Comparison of ENCODE assay signal across 11 mouse cellular contexts in genomic region chr13:110116316-110116715, GRCm38 (mm10).
DNase-seq lines count a peak whose midpoint lies in the region; ATAC-seq and TF ChIP-seq lines count a peak whose summit lies in the region.
"Had no signal": no experiment of that assay in that cellular context is flagged by ENCODE, and none has a peak within 500 bp of the region (broad histone marks: within the 10 kb centered on the region; RNA-seq: fewer than 3 reads in every experiment).

No protein-coding gene starts in this region.

- 48% methylated on average over 3 of the region's 3 CpGs for WGBS in forebrain, postnatal 0 days
- WGBS in forebrain, embryonic 11.5 days: 81% methylated on average over 3 of the region's 3 CpGs
- whole genome bisulfite sequencing in midbrain, embryonic 15.5 days: 74% methylated on average over 3 of the region's 3 CpGs

- H3K4me3 ChIP-seq in forebrain, postnatal 0 days (ENCODE audit: low read depth, low read length): no peak overlapping the region
- H3K4me3 ChIP-seq in forebrain, embryonic 11.5 days (ENCODE audit: low read depth, low read length): no peak overlapping the region
- no peak overlapping the region for H3K4me3 ChIP-seq in midbrain, embryonic 15.5 days
- H3K4me3 ChIP-seq: kidney, embryonic 15.5 days; liver, embryonic 12.5 days had no signal

- intact Hi-C loops in left cerebral cortex, postnatal 4 days (cut with DNase I): no loop called here

- H3K9me3 ChIP-seq in forebrain, postnatal 0 days (ENCODE audit: low read length): no peaks in the 10 kb centered on the region
- no peaks in the 10 kb centered on the region for H3K9me3 ChIP-seq in forebrain, embryonic 11.5 days (ENCODE audit: control insufficient read depth, low read length)
- no peaks in the 10 kb centered on the region for H3K9me3 ChIP-seq in midbrain, embryonic 15.5 days
- H3K9me3 ChIP-seq: G1E; kidney, embryonic 15.5 days; liver, embryonic 12.5 days had no signal

- no peaks in the 10 kb centered on the region for H3K27me3 ChIP-seq in forebrain, postnatal 0 days (ENCODE audit: insufficient read depth, low read length)
- H3K27me3 ChIP-seq in forebrain, embryonic 11.5 days (ENCODE audit: control insufficient read depth, insufficient read depth, low read length): no peaks in the 10 kb centered on the region
- H3K27me3 ChIP-seq in midbrain, embryonic 15.5 days (replicated peaks): no peaks in the 10 kb centered on the region
- H3K27me3 ChIP-seq: kidney, embryonic 15.5 days; liver, embryonic 12.5 days had no signal

- TF ChIP-seq CTCF in forebrain, postnatal 0 days (IDR thresholded peaks at IDR 0.05; ENCODE audit: low read depth): no peak

- no peak overlapping the region for H3K9ac ChIP-seq in forebrain, postnatal 0 days
- no peak overlapping the region for H3K9ac ChIP-seq in forebrain, embryonic 11.5 days (ENCODE audit: low read length)
- H3K9ac ChIP-seq in midbrain, embryonic 15.5 days: no peak overlapping the region
- H3K9ac ChIP-seq: kidney, embryonic 15.5 days; liver, embryonic 12.5 days had no signal

- H3K27ac ChIP-seq in forebrain, postnatal 0 days (ENCODE audit: low read depth, low read length): 0 out of 2 replicates have a peak overlapping the region, but pooled peaks have one; percentile 11
- no peak overlapping the region for H3K27ac ChIP-seq in forebrain, embryonic 11.5 days (ENCODE audit: low read depth, low read length)
- H3K27ac ChIP-seq in midbrain, embryonic 15.5 days: peak overlapping the region; percentile 70
- H3K27ac ChIP-seq: kidney, embryonic 15.5 days; liver, embryonic 12.5 days had no signal

- no peak for ATAC-seq in forebrain, postnatal 0 days
- ATAC-seq in forebrain, embryonic 11.5 days (replicated peaks; ENCODE audit: low FRiP score): no peak
- no peak for ATAC-seq in midbrain, embryonic 15.5 days (replicated peaks)
- ATAC-seq: liver, embryonic 12.5 days had no signal

- no peak for DNase-seq in forebrain, postnatal 0 days
- no peak for DNase-seq in forebrain, embryonic 11.5 days (ENCODE audit: low spot score)
- peak; percentile 64 to 81 for DNase-seq in cerebellum, adult 18-20 months
- DNase-seq in cerebellum, postnatal 25 days: peak; percentile 68 to 77
- DNase-seq in spleen, adult 12 weeks (ENCODE audit: low spot score): no peak
- no peak for DNase-seq in left cerebral cortex, postnatal 4 days
- DNase-seq: heart, adult 11 months had no signal

- peaks cover 16% of the 10 kb centered on the region for H3K4me1 ChIP-seq in forebrain, postnatal 0 days (ENCODE audit: insufficient read depth)
- peaks cover 4% of the 10 kb centered on the region; the same call in 1 of the 2 replicates for H3K4me1 ChIP-seq in forebrain, embryonic 11.5 days (replicated peaks; ENCODE audit: control insufficient read depth, insufficient read depth, low read length)
- peaks cover 24% of the 10 kb centered on the region for H3K4me1 ChIP-seq in midbrain, embryonic 15.5 days
- H3K4me1 ChIP-seq: kidney, embryonic 15.5 days; liver, embryonic 12.5 days had no signal

- no peaks in the 10 kb centered on the region for H3K36me3 ChIP-seq in forebrain, postnatal 0 days (ENCODE audit: insufficient read depth)
- H3K36me3 ChIP-seq in forebrain, embryonic 11.5 days (ENCODE audit: control insufficient read depth, insufficient read depth, low read length): no peaks in the 10 kb centered on the region
- no peaks in the 10 kb centered on the region for H3K36me3 ChIP-seq in midbrain, embryonic 15.5 days (replicated peaks)
- H3K36me3 ChIP-seq: G1E; kidney, embryonic 15.5 days; liver, embryonic 12.5 days had no signal

- H3K4me2 ChIP-seq in forebrain, postnatal 0 days (ENCODE audit: low read depth): no peak overlapping the region
- H3K4me2 ChIP-seq in forebrain, embryonic 11.5 days (ENCODE audit: low read depth, low read length, severe bottlenecking): no peak overlapping the region
- no peak overlapping the region for H3K4me2 ChIP-seq in midbrain, embryonic 15.5 days
- H3K4me2 ChIP-seq: kidney, embryonic 15.5 days; liver, embryonic 12.5 days had no signal

Comparison
In these comparisons a context has a peak if more than half of its experiments do, and no peak if none do; other contexts are left out.
1. DNase-seq: peak in cerebellum, adult 18-20 months (2 of 2) and cerebellum, postnatal 25 days (2 of 2); none in forebrain, postnatal 0 days (single experiment), forebrain, embryonic 11.5 days (single experiment), spleen, adult 12 weeks (single experiment) and left cerebral cortex, postnatal 4 days (single experiment).